Mouse (Mus musculus) myocyte (in vitro differentiated cells): ENCODE measurements around the gene Foxa3.

Experiments
- CEBPB ChIP-seq: IDR thresholded peaks from 2 replicates; pipeline ENCODE4 v1.6.1; 2011; ENCODE audit warnings: mild to moderate bottlenecking, moderate library complexity; ENCODE audit not compliant: poor library complexity, insufficient read depth, severe bottlenecking
- MYOD1 ChIP-seq, 3 experiments: IDR thresholded peaks; one replicate each; pipeline ENCODE4 v1.6.1; 2011; ENCODE audit warnings: control low read depth in 2 of 3, low read depth in 2 of 3, mild to moderate bottlenecking in 2 of 3, moderate library complexity in 1 of 3; ENCODE audit not compliant: insufficient read length in 2 of 3, control insufficient read depth in 1 of 3
- POLR2A ChIP-seq: IDR thresholded peaks from one replicate; pipeline ENCODE4 v1.6.1; 2011; ENCODE audit warnings: low read depth, mild to moderate bottlenecking, control low read depth, moderate library complexity; ENCODE audit not compliant: insufficient read length
- POLR2AphosphoS2 ChIP-seq: IDR thresholded peaks from one replicate; pipeline ENCODE4 v1.6.1; 2011; ENCODE audit warnings: low read depth, control low read depth; ENCODE audit not compliant: insufficient read length
- TCF3 ChIP-seq: IDR thresholded peaks from one replicate; pipeline ENCODE4 v1.6.1; 2011; ENCODE audit warnings: low read depth, control low read depth; ENCODE audit not compliant: insufficient read length

DNA sequence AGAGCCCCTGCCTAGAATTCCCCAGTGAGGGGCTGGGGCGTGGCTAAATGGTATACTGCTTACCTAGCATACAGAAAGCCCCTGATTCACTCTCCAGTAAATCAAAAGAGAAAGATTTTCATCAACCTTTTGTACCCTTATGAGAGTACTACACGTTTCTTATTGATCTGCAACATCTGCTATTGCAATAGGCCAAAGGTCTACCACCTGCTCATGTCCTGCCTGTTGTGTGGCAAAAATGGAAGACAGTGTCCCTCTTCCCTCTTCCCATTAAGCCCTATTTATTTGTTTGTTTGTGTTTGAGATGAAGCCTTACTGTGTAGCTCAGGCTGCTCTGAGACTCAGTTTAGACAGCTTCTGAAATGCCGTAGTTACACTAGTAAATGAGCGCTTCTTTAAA, 7.3 kb downstream of the Foxa3 start:
- TF ChIP-seq CEBPB, result no peak
- no peak for TF ChIP-seq MYOD1 (IDR thresholded peaks at IDR 0.05; ENCODE audit: control insufficient read depth in 1 of 3, insufficient read length in 2 of 3, low read depth in 2 of 3)
- TF ChIP-seq POLR2A, result no peak
- no peak for TF ChIP-seq POLR2AphosphoS2
- no peak for TF ChIP-seq TCF3
